Comparison of ENCODE assay signal across 15 mouse cellular contexts in genomic region chr1:168344918-168345317, GRCm38 (mm10).
DNase-seq lines count a peak whose midpoint lies in the region; ATAC-seq and TF ChIP-seq lines count a peak whose summit lies in the region.
"Had no signal": no experiment of that assay in that cellular context is flagged by ENCODE, and none has a peak within 500 bp of the region (broad histone marks: within the 10 kb centered on the region; RNA-seq: fewer than 3 reads in every experiment).

No protein-coding gene starts in this region.

- no peaks in the 10 kb centered on the region for H3K36me3 ChIP-seq in hindbrain, embryonic 15.5 days
- H3K36me3 ChIP-seq in hindbrain, embryonic 14.5 days (replicated peaks; ENCODE audit: control insufficient read depth, insufficient read depth), result no peaks in the 10 kb centered on the region
- H3K36me3 ChIP-seq in midbrain, embryonic 15.5 days (replicated peaks), result no peaks in the 10 kb centered on the region
- H3K36me3 ChIP-seq in midbrain, embryonic 16.5 days (ENCODE audit: control insufficient read depth, insufficient read depth, low read length), result no peaks in the 10 kb centered on the region
- no peaks in the 10 kb centered on the region for H3K36me3 ChIP-seq in liver, postnatal 0 days (replicated peaks; ENCODE audit: insufficient read depth, low read length)
- H3K36me3 ChIP-seq: liver, embryonic 13.5 days had no signal

- no peak overlapping the region for H3K4me2 ChIP-seq in hindbrain, embryonic 15.5 days
- no peak overlapping the region for H3K4me2 ChIP-seq in hindbrain, embryonic 14.5 days (replicated peaks)
- no peak overlapping the region for H3K4me2 ChIP-seq in midbrain, embryonic 15.5 days
- no peak overlapping the region for H3K4me2 ChIP-seq in midbrain, embryonic 16.5 days (ENCODE audit: low read length)
- no peak overlapping the region for H3K4me2 ChIP-seq in liver, postnatal 0 days (ENCODE audit: low read depth, low read length)
- H3K4me2 ChIP-seq: forebrain, embryonic 13.5 days; heart, embryonic 12.5 days; liver, embryonic 13.5 days had no signal

- no peak for ATAC-seq in hindbrain, embryonic 15.5 days (ENCODE audit: low FRiP score, low read depth)
- ATAC-seq in hindbrain, embryonic 14.5 days (ENCODE audit: low FRiP score), result no peak
- no peak for ATAC-seq in midbrain, embryonic 15.5 days (replicated peaks)
- no peak for ATAC-seq in midbrain, embryonic 16.5 days
- peak; percentile 93 for ATAC-seq in liver, postnatal 0 days
- ATAC-seq: forebrain, embryonic 13.5 days; hindbrain, postnatal 0 days had no signal

- WGBS in hindbrain, embryonic 15.5 days, result 61% methylated on average over 8 of the region's 8 CpGs
- 69% methylated on average over 8 of the region's 8 CpGs for WGBS in hindbrain, embryonic 14.5 days
- 72% methylated on average over 8 of the region's 8 CpGs for WGBS in midbrain, embryonic 15.5 days
- WGBS in midbrain, embryonic 16.5 days, result 69% methylated on average over 8 of the region's 8 CpGs
- 63% methylated on average over 8 of the region's 8 CpGs for WGBS in liver, postnatal 0 days (ENCODE audit: insufficient replicate concordance)

- no peak overlapping the region for H3K9ac ChIP-seq in hindbrain, embryonic 15.5 days
- H3K9ac ChIP-seq in hindbrain, embryonic 14.5 days, result no peak overlapping the region
- no peak overlapping the region for H3K9ac ChIP-seq in midbrain, embryonic 15.5 days
- H3K9ac ChIP-seq in midbrain, embryonic 16.5 days (ENCODE audit: low read depth, low read length), result no peak overlapping the region
- H3K9ac ChIP-seq in liver, postnatal 0 days (replicated peaks), result no peak overlapping the region
- H3K9ac ChIP-seq: forebrain, embryonic 13.5 days; heart, embryonic 12.5 days; liver, embryonic 13.5 days had no signal

- peaks cover 55% of the 10 kb centered on the region for H3K4me1 ChIP-seq in hindbrain, embryonic 15.5 days (replicated peaks)
- H3K4me1 ChIP-seq in hindbrain, embryonic 14.5 days (replicated peaks; ENCODE audit: control insufficient read depth, insufficient read depth, low read length), result peaks cover 58% of the 10 kb centered on the region
- peaks cover 75% of the 10 kb centered on the region for H3K4me1 ChIP-seq in midbrain, embryonic 15.5 days
- H3K4me1 ChIP-seq in midbrain, embryonic 16.5 days (ENCODE audit: control insufficient read depth, insufficient read depth, low read length), result peaks cover 62% of the 10 kb centered on the region
- H3K4me1 ChIP-seq in liver, postnatal 0 days (ENCODE audit: insufficient read depth), result peaks cover 9% of the 10 kb centered on the region

- no peak overlapping the region for H3K4me3 ChIP-seq in hindbrain, embryonic 15.5 days
- H3K4me3 ChIP-seq in hindbrain, embryonic 14.5 days (replicated peaks; ENCODE audit: low read length), result no peak overlapping the region
- H3K4me3 ChIP-seq in midbrain, embryonic 15.5 days, result no peak overlapping the region
- no peak overlapping the region for H3K4me3 ChIP-seq in midbrain, embryonic 16.5 days (ENCODE audit: low read depth, low read length)
- H3K4me3 ChIP-seq in liver, postnatal 0 days (ENCODE audit: low read depth, low read length), result no peak overlapping the region
- H3K4me3 ChIP-seq: forebrain, embryonic 13.5 days; heart, embryonic 12.5 days; liver, embryonic 13.5 days had no signal

- TF ChIP-seq EP300 in liver, postnatal 0 days (IDR thresholded peaks at IDR 0.05; ENCODE audit: low read depth), result no peak

- TF ChIP-seq CTCF in liver, postnatal 0 days (IDR thresholded peaks at IDR 0.05; ENCODE audit: low read depth), result no peak

- no peaks in the 10 kb centered on the region for H3K9me3 ChIP-seq in hindbrain, embryonic 15.5 days
- H3K9me3 ChIP-seq in hindbrain, embryonic 14.5 days (ENCODE audit: control insufficient read depth, low read length), result no peaks in the 10 kb centered on the region
- no peaks in the 10 kb centered on the region for H3K9me3 ChIP-seq in midbrain, embryonic 15.5 days
- no peaks in the 10 kb centered on the region for H3K9me3 ChIP-seq in midbrain, embryonic 16.5 days (replicated peaks; ENCODE audit: control insufficient read depth, low read length, poor library complexity, severe bottlenecking)
- H3K9me3 ChIP-seq in liver, postnatal 0 days (ENCODE audit: low read length), result no peaks in the 10 kb centered on the region
- H3K9me3 ChIP-seq: forebrain, embryonic 13.5 days; heart, embryonic 12.5 days; liver, embryonic 13.5 days had no signal

- H3K27ac ChIP-seq in hindbrain, embryonic 15.5 days (replicated peaks), result 0 out of 2 replicates have a peak overlapping the region, but pooled peaks have one; percentile 20
- no peak overlapping the region for H3K27ac ChIP-seq in hindbrain, embryonic 14.5 days
- H3K27ac ChIP-seq in midbrain, embryonic 15.5 days, result peak overlapping the region; percentile 84
- H3K27ac ChIP-seq in midbrain, embryonic 16.5 days (ENCODE audit: low read length), result no peak overlapping the region; the same call in 1 of the 2 replicates
- H3K27ac ChIP-seq in liver, postnatal 0 days (ENCODE audit: low read depth), result peak overlapping the region; percentile 58; the same call in 1 of the 2 replicates
- H3K27ac ChIP-seq: hindbrain, postnatal 0 days; liver, embryonic 13.5 days; macrophage had no signal

- no peaks in the 10 kb centered on the region for H3K27me3 ChIP-seq in hindbrain, embryonic 15.5 days
- H3K27me3 ChIP-seq in hindbrain, embryonic 14.5 days (ENCODE audit: control insufficient read depth, insufficient read depth, low read length), result no peaks in the 10 kb centered on the region
- H3K27me3 ChIP-seq in midbrain, embryonic 15.5 days (replicated peaks), result no peaks in the 10 kb centered on the region
- H3K27me3 ChIP-seq in midbrain, embryonic 16.5 days (ENCODE audit: control insufficient read depth, insufficient read depth, low read depth, low read length), result no peaks in the 10 kb centered on the region
- no peaks in the 10 kb centered on the region for H3K27me3 ChIP-seq in liver, postnatal 0 days (ENCODE audit: insufficient read depth, low read length)
- H3K27me3 ChIP-seq: forebrain, embryonic 13.5 days; heart, embryonic 12.5 days; liver, embryonic 13.5 days had no signal

- DNase-seq in hindbrain, embryonic 14.5 days (ENCODE audit: low spot score), result no peak
- DNase-seq in fat pad, adult 2 months (ENCODE audit: extremely low read depth, low read depth, low spot score), result peak; percentile 54
- DNase-seq in liver, postnatal 0 days, result peak; percentile 54
- no peak for DNase-seq in frontal cortex, postnatal 36 days (ENCODE audit: low spot score in 2 of 2)
- DNase-seq: cerebellum, adult 8-10 months; gastrocnemius, postnatal 14 days; liver, embryonic 13.5 days; thymus, adult 2 months had no signal

Comparison
In these comparisons a context has a peak if more than half of its experiments do, and no peak if none do; other contexts are left out.
1. H3K27ac ChIP-seq: peak in hindbrain, embryonic 15.5 days (single experiment), midbrain, embryonic 15.5 days (single experiment) and liver, postnatal 0 days (single experiment); none in hindbrain, embryonic 14.5 days (single experiment) and midbrain, embryonic 16.5 days (single experiment).
2. DNase-seq: peak in fat pad, adult 2 months (single experiment) and liver, postnatal 0 days (single experiment); none in hindbrain, embryonic 14.5 days (single experiment) and frontal cortex, postnatal 36 days (0 of 2).